In genomic region chr13:73305398-73306084, GRCm38 (mm10) we compare ENCODE assay signal across 16 mouse cellular contexts. TPM values are rescaled to one million over a fixed set of nuclear protein-coding genes. Genes with fewer than 3 reads are reported as not detected.
DNase-seq lines count a peak whose midpoint lies in the region; ATAC-seq lines count a peak whose summit lies in the region.
"Had no signal": no experiment of that assay in that cellular context is flagged by ENCODE, and none has a peak within 500 bp of the region (broad histone marks: within the 10 kb centered on the region; RNA-seq: fewer than 3 reads in every experiment).

No protein-coding gene starts in this region.

- H3K27me3 ChIP-seq in heart, embryonic 16.5 days (ENCODE audit: control insufficient read depth, insufficient read depth, low read length): no peaks in the 10 kb centered on the region
- H3K27me3 ChIP-seq in forebrain, embryonic 12.5 days: peaks cover 31% of the 10 kb centered on the region
- H3K27me3 ChIP-seq: embryonic facial prominence, embryonic 15.5 days had no signal

- WGBS in heart, embryonic 16.5 days: 51% methylated on average over 8 of the region's 8 CpGs
- 16% methylated on average over 8 of the region's 8 CpGs for WGBS in forebrain, embryonic 12.5 days
- WGBS in large intestine, adult 2 months: 38% methylated on average over 8 of the region's 8 CpGs

- DNase-seq in heart, postnatal 36 days: no peak
- peak; percentile 34 for DNase-seq in CD4-positive helper T cell, adult 2 months (ENCODE audit: low read depth, low spot score)
- DNase-seq in large intestine, adult 2 months (ENCODE audit: low read depth, low spot score): peak; percentile 21
- no peak for DNase-seq in frontal cortex, postnatal 25 days (ENCODE audit: low spot score in 2 of 2)
- no peak for DNase-seq in layer of hippocampus, adult 9-11 months
- DNase-seq: adrenal gland, adult 2 months; cerebellum, adult 11 months; lung, postnatal 36 days had no signal

- no peak overlapping the region for H3K27ac ChIP-seq in heart, embryonic 16.5 days (ENCODE audit: low read length)
- H3K27ac ChIP-seq in forebrain, embryonic 12.5 days: peak overlapping the region; percentile 62
- H3K27ac ChIP-seq: embryonic facial prominence, embryonic 15.5 days had no signal

- no peak overlapping the region for H3K4me2 ChIP-seq in heart, embryonic 16.5 days (ENCODE audit: low read depth, low read length)
- no peak overlapping the region; the same call in 1 of the 2 replicates for H3K4me2 ChIP-seq in forebrain, embryonic 12.5 days
- H3K4me2 ChIP-seq: embryonic facial prominence, embryonic 15.5 days had no signal

- H3K9me3 ChIP-seq in heart, embryonic 16.5 days (replicated peaks; ENCODE audit: control insufficient read depth, low read length): no peaks in the 10 kb centered on the region
- no peaks in the 10 kb centered on the region for H3K9me3 ChIP-seq in forebrain, embryonic 12.5 days
- H3K9me3 ChIP-seq: embryonic facial prominence, embryonic 15.5 days had no signal

- no peak for ATAC-seq in heart, embryonic 16.5 days (replicated peaks; ENCODE audit: extremely low read depth, insufficient read depth, low FRiP score)
- ATAC-seq in forebrain, embryonic 12.5 days (ENCODE audit: low FRiP score): peak; percentile 61
- no peak for ATAC-seq in frontal cortex, adult (ENCODE audit: low TSS enrichment)

- intact Hi-C loops in heart, postnatal 36 days (cut with DNase I): loop anchor here (5.0 kb wide), 1 partner anchor 143 kb away; no protein-coding TSS in a partner anchor

- no peaks in the 10 kb centered on the region for H3K36me3 ChIP-seq in heart, embryonic 16.5 days (ENCODE audit: control insufficient read depth, insufficient read depth)
- no peaks in the 10 kb centered on the region for H3K36me3 ChIP-seq in forebrain, embryonic 12.5 days (replicated peaks)
- H3K36me3 ChIP-seq: embryonic facial prominence, embryonic 15.5 days had no signal

- H3K4me1 ChIP-seq in heart, embryonic 16.5 days (ENCODE audit: control insufficient read depth, insufficient read depth, low read length): peaks cover 14% of the 10 kb centered on the region; the same call in 1 of the 2 replicates
- peaks cover 27% of the 10 kb centered on the region for H3K4me1 ChIP-seq in forebrain, embryonic 12.5 days
- H3K4me1 ChIP-seq: embryonic facial prominence, embryonic 15.5 days had no signal

- H3K9ac ChIP-seq in heart, embryonic 16.5 days (ENCODE audit: low read length): 0 out of 2 replicates have a peak overlapping the region, but pooled peaks have one; percentile 19
- 0 out of 2 replicates have a peak overlapping the region, but pooled peaks have one; percentile 25 for H3K9ac ChIP-seq in forebrain, embryonic 12.5 days
- H3K9ac ChIP-seq: embryonic facial prominence, embryonic 15.5 days had no signal

- H3K4me3 ChIP-seq in heart, embryonic 16.5 days (ENCODE audit: low read length): no peak overlapping the region
- no peak overlapping the region for H3K4me3 ChIP-seq in forebrain, embryonic 12.5 days (replicated peaks)
- H3K4me3 ChIP-seq: embryonic facial prominence, embryonic 15.5 days had no signal

RNA-seq across cellular contexts. Expression of gene Mrpl36, which starts 22.8 kb away (rescaled TPM):
- polyA plus RNA-seq in heart, embryonic 16.5 days (2015; fragmentation: Nextera tagmentation; extraction: Ambion mirVana): 138 TPM in 2 replicates
- total RNA-seq in heart, postnatal 36 days (2021): 10 to 100 TPM; 50.3 to 54.0 TPM
- 110 and 115 TPM in 2 replicates for polyA plus RNA-seq in forebrain, embryonic 12.5 days (2016; fragmentation: Nextera tagmentation; extraction: Ambion mirVana)
- polyA plus RNA-seq in large intestine, adult 2 months (2012; rRNA removed): 109 TPM in 2 replicates

RNA-seq across cellular contexts. Expression of gene Ndufs6, which starts 22.8 kb away (rescaled TPM):
- polyA plus RNA-seq in heart, embryonic 16.5 days (2015; fragmentation: Nextera tagmentation; extraction: Ambion mirVana): 798 and 819 TPM in 2 replicates
- total RNA-seq in heart, postnatal 36 days (2021): 1,000 to 10,000 TPM; 1,205 to 1,240 TPM
- polyA plus RNA-seq in forebrain, embryonic 12.5 days (2016; fragmentation: Nextera tagmentation; extraction: Ambion mirVana): 302 and 309 TPM in 2 replicates
- 101 and 115 TPM in 2 replicates for polyA plus RNA-seq in large intestine, adult 2 months (2012; rRNA removed)

RNA-seq across cellular contexts. Expression of gene Irx4, which starts 45.3 kb away (rescaled TPM):
- polyA plus RNA-seq in heart, embryonic 16.5 days (2015; fragmentation: Nextera tagmentation; extraction: Ambion mirVana): 42.2 and 50.2 TPM in 2 replicates
- 10 to 100 TPM; 20.8 to 31.9 TPM for total RNA-seq in heart, postnatal 36 days (2021)
- 0.53 and 1.0 TPM in 2 replicates for polyA plus RNA-seq in forebrain, embryonic 12.5 days (2016; fragmentation: Nextera tagmentation; extraction: Ambion mirVana)
- 0.25 and 0.52 TPM in 2 replicates for polyA plus RNA-seq in large intestine, adult 2 months (2012; rRNA removed)
- total RNA-seq: adrenal gland, adult 2 months; layer of hippocampus, postnatal 10 days; liver, adult 2 months; MEL had no signal
- polyA plus RNA-seq: adrenal gland, adult 2 months; gonadal fat pad, adult 2 months; liver, adult 2 months had no signal

Comparison
In these comparisons a context has a peak if more than half of its experiments do, and no peak if none do; other contexts are left out.
1. DNase-seq: peak in CD4-positive helper T cell, adult 2 months (single experiment) and large intestine, adult 2 months (single experiment); none in heart, postnatal 36 days (0 of 2), frontal cortex, postnatal 25 days (0 of 2) and layer of hippocampus, adult 9-11 months (single experiment).
2. RNA of gene Irx4, which starts 45.3 kb away (polyA plus RNA-seq): 42.2 to 50.2 TPM in heart, embryonic 16.5 days; 0.53 to 1.0 TPM in forebrain, embryonic 12.5 days and 0.25 to 0.52 TPM in large intestine, adult 2 months; every median in the first group is over 10 times any median in the second.